Mouse (Mus musculus) stomach, postnatal 0 days (tissue): Measurements from ENCODE around the gene Usp25. TPM values are rescaled to one million over a fixed set of nuclear protein-coding genes. Genes with fewer than 3 reads are reported as not detected.

Experiments used
- ATAC-seq: fragments of 200-750 bp; cut with Nextera tagmentation; 2 replicates; pipeline ENCODE4 v1.8.0; 2017; ENCODE audit not compliant: low FRiP score, low TSS enrichment
- DNase-seq: peaks from one replicate; pipeline ENCODE4 v3.0.0-alpha.2; 2016; ENCODE audit warnings: low spot score
- H3K27ac ChIP-seq: fragments of 300-500 bp; sonication (generic); replicated peaks from 2 replicates; pipeline ENCODE4 v1.5.1; 2014; ENCODE audit warnings: mild to moderate bottlenecking, control low read depth
- H3K27me3 ChIP-seq: fragments of 300-500 bp; sonication (generic); 2 replicates; pipeline ENCODE4 v1.6.1; 2014; ENCODE audit warnings: low read length; ENCODE audit not compliant: control insufficient read depth, insufficient read depth
- H3K36me3 ChIP-seq: fragments of 300-500 bp; sonication (generic); 2 replicates; pipeline ENCODE4 v1.6.1; 2014; ENCODE audit warnings: low read length, mixed read lengths; ENCODE audit not compliant: control insufficient read depth, insufficient read depth
- H3K4me1 ChIP-seq: fragments of 300-500 bp; sonication (generic); replicated peaks from 2 replicates; pipeline ENCODE4 v1.6.1; 2014; ENCODE audit warnings: antibody characterized with exemption; ENCODE audit not compliant: control insufficient read depth, insufficient read depth
- H3K4me2 ChIP-seq: fragments of 300-500 bp; sonication (generic); replicated peaks from 2 replicates; pipeline ENCODE4 v1.6.1; 2014; ENCODE audit warnings: low read depth, mild to moderate bottlenecking, control low read depth, moderate library complexity
- H3K4me3 ChIP-seq: fragments of 300-500 bp; sonication (generic); 2 replicates; pipeline ENCODE4 v1.5.1; 2014; ENCODE audit warnings: low read depth, low read length, control low read depth
- H3K9ac ChIP-seq: fragments of 300-500 bp; sonication (generic); 2 replicates; pipeline ENCODE4 v1.6.1; 2014; ENCODE audit warnings: mild to moderate bottlenecking, low read length, control low read depth, mixed read lengths
- H3K9me3 ChIP-seq: fragments of 300-500 bp; sonication (generic); 2 replicates; pipeline ENCODE4 v1.6.1; 2016; ENCODE audit warnings: low read length; ENCODE audit not compliant: control insufficient read depth
- CTCF ChIP-seq: IDR thresholded peaks from 2 replicates; pipeline ENCODE4 v1.5.1; 2016; ENCODE audit warnings: antibody characterized with exemption, low read depth, mild to moderate bottlenecking, moderate library complexity
- EP300 ChIP-seq: optimal IDR thresholded peaks from 2 replicates; pipeline ENCODE3; 2016; ENCODE audit warnings: antibody characterized with exemption
- WGBS: fragments of 180-500 bp; shearing (Covaris S2); extraction: QIAGEN DNeasy Blood & Tissue Kit; methylation state at CpG from one replicate; pipeline ENCODE4 v1.1.7; 2014; 5-methylcytosine and 5-hydroxymethylcytosine counted together
- polyA plus RNA-seq: library from polyadenylated mRNA; unstranded; fragments of >200 nt; fragmentation: Nextera tagmentation; extraction: Ambion mirVana; gene quantifications from 2 replicates; pipeline ENCODE4 v1.2.1, GENCODE M21; 2015

Gene Usp25
- polyA plus RNA-seq, 1 experiment from 2014 or later: 31.1 TPM

- Histone ChIP-seq H3K9me3 (no peaks in the 10 kb centered on the region), H3K4me2 (no peak overlapping the region), H3K36me3 (no peaks in the 10 kb centered on the region), H3K27me3 (no peaks in the 10 kb centered on the region), H3K9ac (no peak overlapping the region), H3K4me1 (0 out of 2 replicates have a peak, but pooled peaks cover 6% of the 10 kb centered on the region), H3K4me3 (no peak overlapping the region), H3K27ac (no peak overlapping the region)
- TF ChIP-seq EP300: no peak
- no peak for TF ChIP-seq CTCF
- DNase-seq: no peak
- no peak for ATAC-seq
- WGBS: 75% methylated on average over 7 of the region's 7 CpGs
Measured at GRCm38 (mm10) chr16:77017931-77018330, 4.4 kb downstream of the Usp25 start.

GRCm38 (mm10) chr16:77020190-77020589, 6.7 kb downstream of the Usp25 start:
- Histone ChIP-seq H3K27me3 (no peaks in the 10 kb centered on the region), H3K27ac (no peak overlapping the region), H3K4me3 (no peak overlapping the region), H3K9me3 (0 out of 2 replicates have a peak, but pooled peaks cover 3% of the 10 kb centered on the region), H3K4me1 (0 out of 2 replicates have a peak, but pooled peaks cover 6% of the 10 kb centered on the region), H3K36me3 (no peaks in the 10 kb centered on the region; the same call in 1 of the 2 replicates), H3K4me2 (no peak overlapping the region), H3K9ac (no peak overlapping the region)
- DNase-seq (no peak), ATAC-seq (no peak)
- TF ChIP-seq CTCF: no peak
- no peak for TF ChIP-seq EP300
- WGBS: 60% methylated on average over 3 of the region's 3 CpGs

- Histone ChIP-seq H3K4me3 (no peak overlapping the region), H3K4me2 (no peak overlapping the region), H3K9me3 (0 out of 2 replicates have a peak, but pooled peaks cover 3% of the 10 kb centered on the region), H3K4me1 (no peaks in the 10 kb centered on the region), H3K9ac (no peak overlapping the region), H3K27ac (no peak overlapping the region), H3K27me3 (no peaks in the 10 kb centered on the region), H3K36me3 (no peaks in the 10 kb centered on the region; the same call in 1 of the 2 replicates)
- no peak for ATAC-seq
- 73% methylated on average over 7 of the region's 7 CpGs for WGBS
- TF ChIP-seq EP300 (no peak), CTCF (no peak)
- no peak for DNase-seq
Measured at GRCm38 (mm10) chr16:77023627-77024379, 10.3 kb downstream of the Usp25 start.

GRCm38 (mm10) chr16:77026099-77026498, 12.6 kb downstream of the Usp25 start:
- H3K4me3 ChIP-seq: no peak overlapping the region
- no peaks in the 10 kb centered on the region; the same call in 1 of the 2 replicates for H3K36me3 ChIP-seq
- H3K4me1 ChIP-seq: no peaks in the 10 kb centered on the region; the same call in 1 of the 2 replicates
- H3K27me3 ChIP-seq: no peaks in the 10 kb centered on the region
- 0 out of 2 replicates have a peak, but pooled peaks cover 3% of the 10 kb centered on the region for H3K9me3 ChIP-seq
- no peak overlapping the region for H3K9ac ChIP-seq
- H3K27ac ChIP-seq: no peak overlapping the region
- no peak for TF ChIP-seq EP300
- no peak for TF ChIP-seq CTCF
- DNase-seq (no peak), ATAC-seq (no peak)
- H3K4me2 ChIP-seq: no peak overlapping the region
- 91% methylated on average over 4 of the region's 4 CpGs for WGBS

GRCm38 (mm10) chr16:77026933-77027332, 13.4 kb downstream of the Usp25 start:
- no peaks in the 10 kb centered on the region for H3K27me3 ChIP-seq
- H3K36me3 ChIP-seq: no peaks in the 10 kb centered on the region; the same call in 1 of the 2 replicates
- no peak overlapping the region for H3K4me3 ChIP-seq
- no peak for TF ChIP-seq CTCF
- no peak for TF ChIP-seq EP300
- ATAC-seq (no peak), DNase-seq (no peak)
- no peak overlapping the region for H3K9ac ChIP-seq
- 0 out of 2 replicates have a peak, but pooled peaks cover 3% of the 10 kb centered on the region for H3K9me3 ChIP-seq
- 84% methylated on average over 6 of the region's 6 CpGs for WGBS
- H3K4me2 ChIP-seq: no peak overlapping the region
- H3K27ac ChIP-seq: no peak overlapping the region
- no peaks in the 10 kb centered on the region; the same call in 1 of the 2 replicates for H3K4me1 ChIP-seq
